Mouse (Mus musculus): ENCODE measurements around the gene Fkbp6. TPM values are rescaled to one million over a fixed set of nuclear protein-coding genes. Genes with fewer than 3 reads are reported as not detected.

The Fkbp6 gene
- polyA plus RNA-seq, 1 experiment from 2014 or later, result not detected

DNA sequence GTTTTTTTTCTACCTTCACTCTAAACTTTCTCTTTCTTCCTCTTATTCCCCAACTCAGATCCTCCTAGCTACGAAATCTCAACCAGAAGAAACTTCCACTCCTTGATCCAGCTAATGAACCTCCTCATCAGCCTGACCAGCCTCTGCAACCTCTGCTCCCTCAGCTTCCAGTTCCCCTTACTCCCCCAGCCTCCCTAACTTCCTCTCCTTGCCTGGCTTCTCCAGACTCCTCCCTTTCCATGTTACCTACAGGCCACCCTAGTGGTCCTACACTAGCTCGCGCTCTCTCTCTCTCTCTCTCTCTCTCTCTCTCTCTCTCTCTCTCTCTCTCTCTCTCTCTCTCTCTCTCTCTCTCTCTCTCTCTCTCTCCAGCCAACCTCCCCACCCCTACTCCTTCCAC, 33.7 kb downstream of the Fkbp6 start:
- Histone ChIP-seq H3K9ac (no peak overlapping the region), H3K27ac (replicated peaks) (no peak overlapping the region), H3K4me3 (replicated peaks) (no peak overlapping the region), H3K4me2 (replicated peaks) (no peak overlapping the region), H3K4me1 (no peaks in the 10 kb centered on the region), H3K36me3 (no peaks in the 10 kb centered on the region), H3K9me3 (replicated peaks) (no peaks in the 10 kb centered on the region), H3K27me3 (no peaks in the 10 kb centered on the region)
- WGBS, result 61% methylated on average over 3 of the region's 3 CpGs
- no peak for ATAC-seq (ENCODE audit: insufficient number of reproducible peaks, low FRiP score, low TSS enrichment, low read depth)

DNA sequence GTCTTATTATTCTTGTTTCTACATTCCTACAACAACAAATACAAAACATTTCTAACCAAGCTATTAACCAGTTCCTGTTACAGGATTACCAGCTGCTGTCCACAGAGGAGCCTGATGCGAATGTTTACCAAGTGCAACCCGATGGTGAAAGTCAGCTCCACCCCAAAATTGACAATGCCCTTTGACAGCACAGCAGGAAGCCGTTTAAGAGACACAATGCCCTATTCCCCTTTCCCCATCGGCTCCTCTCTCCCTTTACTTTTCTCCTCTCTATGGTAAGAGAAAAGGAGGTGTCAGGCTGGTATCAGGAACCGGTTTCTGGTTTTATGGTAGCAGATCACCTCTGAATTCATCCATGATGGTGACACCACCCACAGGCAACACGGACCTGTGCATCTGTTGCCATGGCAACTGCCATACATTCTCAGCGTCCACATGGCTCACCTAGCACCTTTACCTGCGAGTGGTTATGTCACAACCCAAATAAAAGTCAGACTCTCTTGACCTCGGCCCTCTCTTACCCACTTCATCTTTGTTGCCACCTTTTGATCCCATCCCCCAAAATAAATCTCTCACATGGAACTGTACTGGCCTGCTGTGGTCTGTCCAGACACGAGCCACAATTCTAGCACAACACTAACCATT, 43.4 kb downstream of the Fkbp6 start:
- WGBS, result 42% methylated on average over 10 of the region's 10 CpGs
- Histone ChIP-seq H3K9ac (no peak overlapping the region), H3K27ac (replicated peaks) (no peak overlapping the region), H3K27me3 (no peaks in the 10 kb centered on the region), H3K4me1 (no peaks in the 10 kb centered on the region), H3K4me2 (replicated peaks) (no peak overlapping the region), H3K36me3 (no peaks in the 10 kb centered on the region), H3K4me3 (replicated peaks) (no peak overlapping the region), H3K9me3 (replicated peaks) (no peaks in the 10 kb centered on the region)
- no peak for ATAC-seq (ENCODE audit: insufficient number of reproducible peaks, low FRiP score, low TSS enrichment, low read depth)

DNA sequence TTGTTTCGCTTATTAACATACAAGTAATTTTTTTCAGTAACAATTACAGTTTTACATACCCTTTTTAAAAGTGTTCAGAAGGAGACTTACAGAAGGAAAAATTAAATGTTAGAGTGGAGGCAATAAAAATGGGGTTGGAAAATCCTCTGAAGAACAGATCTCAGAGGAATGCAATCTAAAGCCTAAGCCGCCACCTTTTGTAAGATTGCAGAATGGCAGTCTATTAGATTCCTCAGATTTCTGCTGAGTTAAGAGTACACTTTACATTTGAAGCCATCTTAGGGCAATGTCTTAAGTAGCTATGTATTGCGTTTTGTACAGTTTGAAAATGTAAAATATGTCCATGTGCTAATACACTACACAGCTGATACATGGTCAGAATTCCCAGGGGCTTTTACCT, 47.4 kb downstream of the Fkbp6 start:
- H3K4me1 ChIP-seq, result no peaks in the 10 kb centered on the region
- ATAC-seq (ENCODE audit: insufficient number of reproducible peaks, low FRiP score, low TSS enrichment, low read depth), result no peak
- WGBS, result 68% methylated on average over 3 of the region's 3 CpGs

GRCm38 (mm10) chr5:135301916-135302315, 47.9 kb downstream of the Fkbp6 start:
- Histone ChIP-seq H3K4me2 (replicated peaks) (no peak overlapping the region), H3K27ac (replicated peaks) (no peak overlapping the region), H3K4me3 (replicated peaks) (no peak overlapping the region), H3K4me1 (no peaks in the 10 kb centered on the region), H3K27me3 (no peaks in the 10 kb centered on the region), H3K36me3 (no peaks in the 10 kb centered on the region), H3K9ac (no peak overlapping the region), H3K9me3 (replicated peaks) (no peaks in the 10 kb centered on the region)
- WGBS, result 38% methylated on average over 3 of the region's 3 CpGs
- no peak for ATAC-seq (ENCODE audit: insufficient number of reproducible peaks, low FRiP score, low TSS enrichment, low read depth)

More for the DNA sequence above, 47.4 kb downstream of the Fkbp6 start:
- Histone ChIP-seq H3K36me3 (no peaks in the 10 kb centered on the region), H3K9me3 (replicated peaks) (no peaks in the 10 kb centered on the region), H3K9ac (no peak overlapping the region), H3K27me3 (no peaks in the 10 kb centered on the region), H3K27ac (replicated peaks) (no peak overlapping the region), H3K4me2 (replicated peaks) (no peak overlapping the region), H3K4me3 (replicated peaks) (no peak overlapping the region)

GRCm38 (mm10) chr5:135292001-135292400, 57.8 kb downstream of the Fkbp6 start:
- no peak overlapping the region for H3K4me2 ChIP-seq (replicated peaks)
- 57% methylated on average over 2 of the region's 2 CpGs for WGBS
- no peaks in the 10 kb centered on the region for H3K36me3 ChIP-seq
- no peak overlapping the region for H3K9ac ChIP-seq
- no peaks in the 10 kb centered on the region for H3K4me1 ChIP-seq
- H3K27me3 ChIP-seq, result no peaks in the 10 kb centered on the region
- H3K4me3 ChIP-seq (replicated peaks), result no peak overlapping the region
- H3K27ac ChIP-seq (replicated peaks), result no peak overlapping the region
- no peaks in the 10 kb centered on the region for H3K9me3 ChIP-seq (replicated peaks)
- ATAC-seq (ENCODE audit: insufficient number of reproducible peaks, low FRiP score, low TSS enrichment, low read depth), result no peak

GRCm38 (mm10) chr5:135291193-135291592, 58.7 kb downstream of the Fkbp6 start:
- ATAC-seq (ENCODE audit: insufficient number of reproducible peaks, low FRiP score, low TSS enrichment, low read depth), result no peak
- H3K9me3 ChIP-seq (replicated peaks), result no peaks in the 10 kb centered on the region
- no peak overlapping the region for H3K9ac ChIP-seq
- H3K4me2 ChIP-seq (replicated peaks), result no peak overlapping the region
- no peak overlapping the region for H3K4me3 ChIP-seq (replicated peaks)
- H3K4me1 ChIP-seq, result no peaks in the 10 kb centered on the region
- H3K27ac ChIP-seq (replicated peaks), result no peak overlapping the region
- no peaks in the 10 kb centered on the region for H3K36me3 ChIP-seq
- H3K27me3 ChIP-seq, result no peaks in the 10 kb centered on the region
- 34% methylated on average over 4 of the region's 4 CpGs for WGBS

DNA sequence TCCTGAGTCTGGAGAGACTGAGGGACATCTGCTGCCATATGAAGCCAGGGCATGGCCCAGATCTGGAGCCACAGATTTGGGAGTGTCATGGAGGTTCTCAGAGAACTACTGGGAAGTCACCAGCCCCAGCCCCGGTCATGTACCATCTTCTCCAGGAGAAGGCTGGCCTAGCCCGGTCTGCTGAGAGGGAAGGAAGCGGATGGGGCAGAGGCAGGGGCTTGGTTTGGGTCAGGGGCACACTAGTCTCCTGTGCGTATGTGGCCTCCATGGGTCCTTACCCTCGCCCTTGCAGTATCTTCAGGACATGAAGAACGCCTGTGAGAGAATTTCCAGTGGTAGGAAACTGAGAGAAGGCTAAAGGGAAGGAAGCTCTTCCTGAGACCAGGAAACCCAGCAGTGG, 59.1 kb downstream of the Fkbp6 start:
- Histone ChIP-seq H3K4me2 (replicated peaks) (no peak overlapping the region), H3K4me1 (no peaks in the 10 kb centered on the region), H3K9me3 (replicated peaks) (no peaks in the 10 kb centered on the region), H3K27ac (replicated peaks) (no peak overlapping the region), H3K27me3 (no peaks in the 10 kb centered on the region), H3K4me3 (replicated peaks) (no peak overlapping the region), H3K9ac (no peak overlapping the region), H3K36me3 (no peaks in the 10 kb centered on the region)
- no peak for ATAC-seq (ENCODE audit: insufficient number of reproducible peaks, low FRiP score, low TSS enrichment, low read depth)
- WGBS, result 77% methylated on average over 6 of the region's 6 CpGs

- WGBS, result 79% methylated on average over 5 of the region's 5 CpGs
These were observed 62.9 kb downstream of the Fkbp6 start for GRCm38 (mm10) chr5:135286926-135287325.

GRCm38 (mm10) chr5:135286185-135286584, 63.7 kb downstream of the Fkbp6 start:
- Histone ChIP-seq H3K9me3 (replicated peaks) (no peaks in the 10 kb centered on the region), H3K9ac (no peak overlapping the region), H3K4me1 (no peaks in the 10 kb centered on the region), H3K27me3 (no peaks in the 10 kb centered on the region), H3K36me3 (no peaks in the 10 kb centered on the region), H3K27ac (replicated peaks) (no peak overlapping the region), H3K4me3 (replicated peaks) (no peak overlapping the region), H3K4me2 (replicated peaks) (no peak overlapping the region)
- WGBS, result 1% methylated on average over 6 of the region's 6 CpGs
- peak; percentile 62; the same call in 1 of the 2 replicates for ATAC-seq (ENCODE audit: insufficient number of reproducible peaks, low FRiP score, low TSS enrichment, low read depth)

More at GRCm38 (mm10) chr5:135286926-135287325, 62.9 kb downstream of the Fkbp6 start:
- Histone ChIP-seq H3K4me3 (replicated peaks) (no peak overlapping the region), H3K27ac (replicated peaks) (no peak overlapping the region), H3K4me1 (no peaks in the 10 kb centered on the region), H3K9me3 (replicated peaks) (no peaks in the 10 kb centered on the region), H3K36me3 (no peaks in the 10 kb centered on the region), H3K27me3 (no peaks in the 10 kb centered on the region), H3K4me2 (replicated peaks) (no peak overlapping the region), H3K9ac (no peak overlapping the region)
- no peak for ATAC-seq (ENCODE audit: insufficient number of reproducible peaks, low FRiP score, low TSS enrichment, low read depth)

DNA sequence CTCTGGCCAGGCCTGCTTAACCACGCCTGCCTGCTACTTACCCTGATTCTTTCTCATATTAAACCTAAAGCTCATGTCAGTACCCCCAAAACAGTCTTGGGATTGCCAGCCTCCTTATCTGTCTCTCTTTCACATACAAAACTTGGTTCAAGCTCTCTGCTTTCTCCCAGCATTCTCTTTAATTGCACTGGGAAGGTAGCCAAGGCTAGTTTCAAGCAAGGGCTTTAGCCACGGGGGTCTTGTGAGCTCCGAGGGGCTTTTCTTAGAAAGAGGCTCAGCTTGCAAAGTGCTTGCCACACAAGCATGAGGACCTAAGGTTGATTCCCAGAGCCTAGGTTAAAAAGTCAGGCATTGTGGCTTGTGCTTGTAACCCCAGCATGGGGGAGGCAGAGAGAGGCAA, 64.6 kb downstream of the Fkbp6 start:
- no peaks in the 10 kb centered on the region for H3K36me3 ChIP-seq
- WGBS, result 60% methylated on average over 3 of the region's 3 CpGs

GRCm38 (mm10) chr5:135280226-135280625, 69.6 kb downstream of the Fkbp6 start:
- WGBS, result 54% methylated on average over 9 of the region's 9 CpGs
- Histone ChIP-seq H3K4me3 (replicated peaks) (no peak overlapping the region), H3K9me3 (replicated peaks) (no peaks in the 10 kb centered on the region), H3K9ac (no peak overlapping the region), H3K4me2 (replicated peaks) (no peak overlapping the region), H3K4me1 (peaks cover 16% of the 10 kb centered on the region), H3K27ac (replicated peaks) (no peak overlapping the region), H3K36me3 (no peaks in the 10 kb centered on the region), H3K27me3 (peaks cover 5% of the 10 kb centered on the region; the same call in 1 of the 2 replicates)
- ATAC-seq (ENCODE audit: insufficient number of reproducible peaks, low FRiP score, low TSS enrichment, low read depth), result peak; percentile 52; the same call in 1 of the 2 replicates

More for the DNA sequence above, 64.6 kb downstream of the Fkbp6 start:
- Histone ChIP-seq H3K4me1 (no peaks in the 10 kb centered on the region), H3K9ac (no peak overlapping the region), H3K9me3 (replicated peaks) (no peaks in the 10 kb centered on the region), H3K4me2 (replicated peaks) (no peak overlapping the region), H3K27me3 (no peaks in the 10 kb centered on the region), H3K27ac (replicated peaks) (no peak overlapping the region), H3K4me3 (replicated peaks) (no peak overlapping the region)
- no peak for ATAC-seq (ENCODE audit: insufficient number of reproducible peaks, low FRiP score, low TSS enrichment, low read depth)

GRCm38 (mm10) chr5:135276597-135276996, 73.2 kb downstream of the Fkbp6 start:
- H3K27ac ChIP-seq (replicated peaks), result peak overlapping the region; percentile 49; the same call in 1 of the 2 replicates
- H3K4me2 ChIP-seq (replicated peaks), result peak overlapping the region; percentile 43
- peak overlapping the region; percentile 23; the same call in 1 of the 2 replicates for H3K4me3 ChIP-seq (replicated peaks)
- peaks cover 31% of the 10 kb centered on the region for H3K4me1 ChIP-seq
- H3K27me3 ChIP-seq, result peaks cover 5% of the 10 kb centered on the region; the same call in 1 of the 2 replicates
- 5% methylated on average over 36 of the region's 36 CpGs for WGBS
- no peak overlapping the region; the same call in 1 of the 2 replicates for H3K9ac ChIP-seq
- H3K9me3 ChIP-seq (replicated peaks), result no peaks in the 10 kb centered on the region
- no peak for ATAC-seq (ENCODE audit: insufficient number of reproducible peaks, low FRiP score, low TSS enrichment, low read depth)
- no peaks in the 10 kb centered on the region for H3K36me3 ChIP-seq
